Mouse (Mus musculus) ES-E14 (cell line): ENCODE results near the gene Gm26897.

Experiments used
- CHD2 ChIP-seq: IDR thresholded peaks from 2 replicates; pipeline ENCODE4 v1.6.1; 2014; ENCODE audit warnings: mild to moderate bottlenecking, low read depth, low read length, inconsistent platforms
- HCFC1 ChIP-seq: IDR thresholded peaks from 2 replicates; pipeline ENCODE4 v1.6.1; 2012; ENCODE audit warnings: low read length, inconsistent platforms, borderline replicate concordance; ENCODE audit not compliant: insufficient read depth
- MAFK ChIP-seq: IDR thresholded peaks from 2 replicates; pipeline ENCODE4 v1.6.1; 2014; ENCODE audit warnings: mild to moderate bottlenecking, low read depth, low read length, inconsistent platforms; ENCODE audit not compliant: insufficient read depth
- ZC3H11A ChIP-seq: IDR thresholded peaks from 2 replicates; pipeline ENCODE4 v1.6.1; 2012; ENCODE audit warnings: low read depth, mild to moderate bottlenecking, inconsistent platforms, low read length, borderline replicate concordance

DNA sequence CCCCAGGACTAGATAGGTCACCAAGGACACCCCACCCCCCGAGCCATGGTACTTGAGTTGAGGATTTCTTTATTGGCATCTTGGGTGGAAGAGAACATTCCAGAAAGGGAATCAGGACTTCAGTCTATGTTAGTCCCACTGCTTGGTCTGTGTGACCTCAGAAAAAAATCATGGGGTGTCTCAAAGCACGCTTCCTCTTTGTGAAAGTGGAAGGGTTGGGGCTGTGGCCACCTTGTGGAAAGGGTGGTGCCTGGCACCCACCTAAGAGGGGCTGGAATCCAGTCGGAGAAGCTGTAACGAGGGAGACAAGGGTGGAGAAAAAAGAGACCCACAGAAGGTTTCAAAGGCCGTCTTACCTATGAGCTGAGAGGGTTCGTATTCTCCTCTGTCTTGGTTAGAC, 5.8 kb downstream of the Gm26897 start:
- no peak for TF ChIP-seq HCFC1
- no peak for TF ChIP-seq ZC3H11A
- TF ChIP-seq MAFK = no peak
- no peak for TF ChIP-seq CHD2
